Mouse (Mus musculus) left cerebral cortex, postnatal 10 days (tissue): ENCODE results near the gene Rrm2. TPM values are rescaled to one million over a fixed set of nuclear protein-coding genes. Genes with fewer than 3 reads are reported as not detected.
A peak's percentile ranks its signal among the peaks of the same experiment; 100 is the strongest.
"Not testable (repeated sequence)": the region's sequence is repeated elsewhere in the genome, so short reads cannot be mapped to it uniquely, and the experiment has no call there.

ENCODE experiments used
- DNase-seq, 2 experiments: peaks; one replicate each; pipeline ENCODE4 v3.0.0; 2021 to 2022; ENCODE audit warnings: low spot score in 2 of 2, mixed read lengths in 1 of 2; ENCODE audit errors: extremely low spot score in 1 of 2
- intact Hi-C: fragments of 180-260 bp; cut with DNase I; formaldehyde crosslinking; loops from one replicate; pipeline ENCODE4 v1.15.1; 2025
- total RNA-seq, 2 experiments: library from RNA; stranded (reverse); gene quantifications; 2 replicates each; pipeline ENCODE4 v1.2.3; 2021

Rrm2 gene
- total RNA-seq, 2 experiments from 2014 or later, result 8.8 to 9.6 TPM

GRCm38 (mm10) chr12:24736956-24737355 is 28.9 kb downstream of the Rrm2 start:
- intact Hi-C loops, result no loop called here
- no peak for DNase-seq

DNA sequence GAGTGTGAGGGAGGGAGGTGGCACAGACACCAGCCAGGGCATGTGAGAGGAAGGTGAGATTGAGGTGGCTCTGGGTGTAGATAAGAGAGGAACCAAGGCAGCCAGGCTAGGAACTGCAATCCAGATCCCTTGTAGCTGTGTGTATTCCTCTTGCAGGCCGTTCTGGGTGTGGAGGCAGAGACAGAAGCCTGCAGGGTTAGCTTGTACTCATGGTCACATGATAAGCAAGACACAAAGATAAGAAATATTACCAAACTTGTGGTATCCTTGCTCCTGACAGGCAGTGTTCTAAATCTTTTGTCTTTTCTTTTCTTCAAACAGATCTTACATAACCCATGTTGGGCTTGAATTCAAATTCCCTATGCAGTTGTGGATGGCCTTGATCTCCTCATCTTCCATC is 31.9 kb downstream of the Rrm2 start:
- no peak for DNase-seq
- intact Hi-C loops, result no loop called here

DNA sequence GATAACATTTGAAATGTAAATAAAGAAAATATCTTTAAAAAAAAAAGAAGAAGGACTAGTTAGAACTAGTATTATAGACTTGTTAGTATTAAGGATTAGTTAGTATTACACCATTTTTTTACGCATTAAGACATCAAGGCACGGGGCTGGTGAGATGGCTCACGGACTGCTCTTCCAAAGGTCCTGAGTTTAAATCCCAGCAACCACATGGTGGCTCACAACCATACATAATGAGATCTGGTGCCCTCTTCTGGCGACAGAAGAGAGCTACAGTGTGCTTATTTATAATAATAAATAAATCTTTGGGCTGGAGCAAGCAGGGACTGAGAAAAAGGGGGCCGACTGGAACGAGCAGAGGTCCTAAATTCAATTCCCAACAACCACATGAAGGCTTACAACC is 33.5 kb downstream of the Rrm2 start:
- DNase-seq, intact Hi-C loops: not testable (repeated sequence)

GRCm38 (mm10) chr12:24744309-24744708 is 36.3 kb downstream of the Rrm2 start:
- intact Hi-C loops, result no loop called here
- no peak for DNase-seq

GRCm38 (mm10) chr12:24746579-24747296 is 38.7 kb downstream of the Rrm2 start:
- intact Hi-C loops, result no loop called here
- no peak for DNase-seq

DNA sequence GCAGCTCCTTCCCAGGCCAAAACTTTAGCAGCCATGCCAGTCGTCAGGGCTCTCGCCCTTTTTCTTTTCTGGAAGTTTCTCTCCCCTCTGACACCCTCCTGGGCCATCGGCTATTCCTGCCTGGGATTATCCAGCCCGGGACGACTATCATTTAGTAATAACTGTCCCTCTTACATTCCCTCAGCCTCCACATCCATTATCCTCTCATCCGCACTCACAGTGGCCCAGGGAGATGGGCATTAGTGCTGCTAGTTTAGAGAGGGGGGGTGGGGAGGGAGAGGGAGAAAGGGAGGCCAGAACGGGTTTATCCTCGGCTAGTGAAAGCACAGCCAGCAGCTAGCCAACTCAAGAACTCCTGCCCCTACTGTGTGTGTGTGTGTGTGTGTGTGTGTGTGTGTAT is 39.3 kb downstream of the Rrm2 start:
- DNase-seq, result no peak
- intact Hi-C loops, result no loop called here

DNA sequence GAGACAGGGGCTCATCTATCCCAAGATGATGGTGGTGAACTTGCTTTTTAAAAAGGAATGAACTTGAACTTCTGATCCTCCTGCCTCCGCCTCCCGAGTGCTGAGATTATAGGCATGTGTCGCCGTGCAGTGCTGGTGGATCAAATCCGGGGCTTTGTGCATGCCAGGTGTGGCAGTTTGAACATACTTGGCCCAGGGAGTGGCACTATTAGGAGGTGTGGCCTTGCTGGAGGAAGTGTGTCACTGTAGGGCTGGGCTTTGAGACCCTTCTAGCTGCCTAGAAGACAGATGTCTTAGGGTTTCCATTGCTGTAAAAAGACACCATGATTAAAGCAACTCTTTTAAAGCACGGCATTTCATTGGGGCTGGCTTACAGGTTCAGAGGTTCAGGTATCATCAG is 42.5 kb downstream of the Rrm2 start:
- intact Hi-C loops, result no loop called here
- DNase-seq, result no peak

GRCm38 (mm10) chr12:24753680-24754079 is 45.6 kb downstream of the Rrm2 start:
- no peak for DNase-seq
- intact Hi-C loops, result no loop called here

GRCm38 (mm10) chr12:24754693-24755092 is 46.7 kb downstream of the Rrm2 start:
- peak in 1 of 2 experiments; percentile 66 for DNase-seq
- intact Hi-C loops, result no loop called here

GRCm38 (mm10) chr12:24755471-24755870 is 47.4 kb downstream of the Rrm2 start:
- no peak for DNase-seq
- intact Hi-C loops, result no loop called here

- intact Hi-C loops, result no loop called here
- no peak for DNase-seq
Observed at GRCm38 (mm10) chr12:24757387-24757786, 49.3 kb downstream of the Rrm2 start.

DNA sequence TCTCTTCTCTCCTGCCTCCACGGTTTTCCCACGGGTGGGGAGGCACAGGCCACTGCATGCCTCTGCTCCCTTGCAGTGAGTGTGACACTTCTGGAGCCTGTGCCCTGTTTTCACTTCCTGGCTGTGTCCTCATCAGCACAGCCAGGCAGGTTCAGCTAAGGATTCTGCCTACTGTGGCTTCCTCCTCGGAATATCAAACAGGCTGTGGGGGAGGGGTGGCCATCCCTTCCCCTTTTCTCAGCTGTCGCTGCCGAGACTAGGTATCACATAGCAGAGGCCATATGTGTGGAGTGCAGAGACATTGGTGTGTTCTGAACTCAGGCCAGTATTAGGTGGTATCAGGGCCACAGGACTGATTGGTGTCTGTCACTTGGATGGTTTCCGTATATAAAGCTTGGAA is 50.3 kb downstream of the Rrm2 start:
- peak; percentile 56 to 86 for DNase-seq
- intact Hi-C loops, result no loop called here

- no peak for DNase-seq
- intact Hi-C loops, result no loop called here
Observed at GRCm38 (mm10) chr12:24762253-24762652, 54.2 kb downstream of the Rrm2 start.

Other genes with a start within 250 kb of the Rrm2 start
- gene Taf1b, start 209.9 kb upstream of the Rrm2 start, total RNA-seq, result 10 to 100 TPM; 34.8 to 36.1 TPM
- 1 to 10 TPM; 7.9 to 9.5 TPM for gene Grhl1, start 136.0 kb upstream of the Rrm2 start, total RNA-seq
- gene Klf11, start 57.0 kb upstream of the Rrm2 start, total RNA-seq, result 1 to 10 TPM; 8.3 to 9.0 TPM
- gene Cys1, start 26.4 kb upstream of the Rrm2 start, total RNA-seq, result 10 to 100 TPM in 1 of 2 experiments, 1 to 10 TPM in 1; 9.3 to 10.7 TPM
- gene Mboat2, start 122.6 kb downstream of the Rrm2 start, total RNA-seq, result 10 to 100 TPM; 59.9 to 64.3 TPM